Mouse (Mus musculus) hindbrain, embryonic 15.5 days (tissue): ENCODE results near the gene Snw1. TPM values are rescaled to one million over a fixed set of nuclear protein-coding genes. Genes with fewer than 3 reads are reported as not detected.

Experiments used
- ATAC-seq: fragments of 200-750 bp; cut with Nextera tagmentation; 2 replicates; pipeline ENCODE4 v1.8.0; 2017; ENCODE audit warnings: low read depth, moderate number of reproducible peaks, moderate TSS enrichment; ENCODE audit not compliant: low FRiP score
- H3K27ac ChIP-seq: fragments of 300-500 bp; sonication (generic); replicated peaks from 2 replicates; pipeline ENCODE4 v1.5.1; 2015; ENCODE audit warnings: mild to moderate bottlenecking, inconsistent platforms
- H3K27me3 ChIP-seq: fragments of 300-500 bp; sonication (generic); 2 replicates; pipeline ENCODE4 v1.6.1; 2015; ENCODE audit warnings: control low read depth, inconsistent platforms
- H3K36me3 ChIP-seq: fragments of 300-500 bp; sonication (generic); 2 replicates; pipeline ENCODE4 v1.6.1; 2015; ENCODE audit warnings: control low read depth, inconsistent platforms
- H3K4me1 ChIP-seq: fragments of 300-500 bp; sonication (generic); replicated peaks from 2 replicates; pipeline ENCODE4 v1.6.1; 2015; ENCODE audit warnings: control low read depth, inconsistent platforms
- H3K4me2 ChIP-seq: fragments of 300-500 bp; sonication (generic); 2 replicates; pipeline ENCODE4 v1.6.1; 2015; ENCODE audit warnings: moderate library complexity, mild to moderate bottlenecking, inconsistent platforms
- H3K4me3 ChIP-seq: fragments of 300-500 bp; sonication (generic); 2 replicates; pipeline ENCODE4 v1.5.1; 2015; ENCODE audit warnings: mild to moderate bottlenecking, inconsistent platforms
- H3K9ac ChIP-seq: fragments of 300-500 bp; sonication (generic); 2 replicates; pipeline ENCODE4 v1.6.1; 2015; ENCODE audit warnings: inconsistent platforms
- H3K9me3 ChIP-seq: fragments of 300-500 bp; sonication (generic); 2 replicates; pipeline ENCODE4 v1.6.1; 2016; ENCODE audit warnings: control low read depth, inconsistent platforms
- WGBS: fragments of 180-500 bp; shearing (Covaris S2); methylation state at CpG from one replicate; pipeline ENCODE4 v1.1.7; 2015; 5-methylcytosine and 5-hydroxymethylcytosine counted together
- polyA plus RNA-seq: library from polyadenylated mRNA; unstranded; fragments of >200 nt; fragmentation: Nextera tagmentation; extraction: Ambion mirVana; gene quantifications from 2 replicates; pipeline ENCODE4 v1.2.1, GENCODE M21; 2015

Snw1 gene
- polyA plus RNA-seq, 1 experiment from 2014 or later, result 103 TPM

DNA sequence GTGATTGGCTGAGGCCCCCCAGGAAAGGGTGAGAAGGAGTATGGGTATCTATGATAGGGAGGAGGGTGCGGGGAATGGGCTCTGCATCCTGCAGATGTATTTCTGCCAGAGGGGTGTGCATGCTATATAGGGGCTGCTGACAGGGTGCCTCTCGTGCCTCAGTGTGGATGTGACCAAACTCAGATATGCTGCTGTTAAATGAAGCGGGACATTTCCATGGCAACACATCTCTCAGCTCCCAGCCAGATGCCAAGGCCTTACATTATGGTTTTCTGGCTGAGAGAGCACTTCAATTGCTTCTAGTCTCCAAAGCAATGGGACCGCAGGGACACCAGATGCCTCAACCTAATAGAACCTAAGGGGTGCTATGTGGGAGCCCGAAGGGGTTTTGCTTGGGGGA lies 53.2 kb downstream of the Snw1 start:
- Histone ChIP-seq H3K36me3 (no peaks in the 10 kb centered on the region), H3K4me1 (peaks cover 14% of the 10 kb centered on the region), H3K9ac (no peak overlapping the region), H3K9me3 (no peaks in the 10 kb centered on the region), H3K4me2 (no peak overlapping the region), H3K27me3 (no peaks in the 10 kb centered on the region), H3K4me3 (no peak overlapping the region), H3K27ac (peak overlapping the region; percentile 79)
- peak; percentile 93 for ATAC-seq
- WGBS, result 24% methylated on average over 5 of the region's 5 CpGs

DNA sequence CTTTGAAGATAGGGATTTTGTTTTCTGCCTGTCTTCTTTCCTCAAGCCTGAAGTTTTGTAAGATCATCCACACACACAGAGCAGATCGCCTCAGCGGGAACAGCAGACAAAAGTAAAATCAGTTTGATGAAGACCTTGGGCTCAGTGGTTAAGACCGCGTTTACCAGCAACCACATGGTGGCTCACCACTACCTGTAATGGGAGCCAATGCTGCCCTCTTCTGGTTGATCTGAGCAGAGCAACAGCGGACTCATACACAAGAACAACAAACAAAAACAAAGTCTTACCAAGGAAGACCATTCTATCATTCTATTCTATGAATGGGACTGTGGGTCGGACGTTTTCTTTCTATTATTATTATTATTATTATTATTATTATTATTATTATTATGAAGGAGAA lies 55.4 kb downstream of the Snw1 start:
- Histone ChIP-seq H3K36me3 (no peaks in the 10 kb centered on the region), H3K4me3 (no peak overlapping the region), H3K4me1 (peaks cover 16% of the 10 kb centered on the region), H3K27me3 (no peaks in the 10 kb centered on the region), H3K4me2 (no peak overlapping the region), H3K9me3 (no peaks in the 10 kb centered on the region), H3K9ac (no peak overlapping the region), H3K27ac (no peak overlapping the region)
- WGBS, result 36% methylated on average over 7 of the region's 7 CpGs
- no peak for ATAC-seq

DNA sequence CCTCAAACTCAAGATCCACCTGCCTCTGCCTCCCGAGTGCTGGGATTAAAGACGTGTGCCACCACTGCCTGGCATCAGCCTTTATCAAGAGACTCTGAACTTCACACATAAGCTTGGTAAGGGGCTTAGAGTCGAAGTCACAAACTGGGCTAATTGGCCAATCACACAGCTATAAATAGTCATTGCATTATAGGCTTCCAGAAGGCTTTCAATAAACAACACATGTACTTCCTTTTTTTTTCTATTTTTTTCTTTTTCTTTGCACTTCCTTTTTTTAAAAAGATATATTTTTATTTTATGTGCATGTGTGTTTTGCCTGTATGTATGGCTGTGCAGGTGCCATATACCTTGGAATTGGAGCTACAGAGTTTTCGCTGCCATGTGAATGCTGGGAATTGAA lies 56.7 kb downstream of the Snw1 start:
- no peaks in the 10 kb centered on the region for H3K9me3 ChIP-seq
- 74% methylated on average over 4 of the region's 4 CpGs for WGBS
- no peak for ATAC-seq

DNA sequence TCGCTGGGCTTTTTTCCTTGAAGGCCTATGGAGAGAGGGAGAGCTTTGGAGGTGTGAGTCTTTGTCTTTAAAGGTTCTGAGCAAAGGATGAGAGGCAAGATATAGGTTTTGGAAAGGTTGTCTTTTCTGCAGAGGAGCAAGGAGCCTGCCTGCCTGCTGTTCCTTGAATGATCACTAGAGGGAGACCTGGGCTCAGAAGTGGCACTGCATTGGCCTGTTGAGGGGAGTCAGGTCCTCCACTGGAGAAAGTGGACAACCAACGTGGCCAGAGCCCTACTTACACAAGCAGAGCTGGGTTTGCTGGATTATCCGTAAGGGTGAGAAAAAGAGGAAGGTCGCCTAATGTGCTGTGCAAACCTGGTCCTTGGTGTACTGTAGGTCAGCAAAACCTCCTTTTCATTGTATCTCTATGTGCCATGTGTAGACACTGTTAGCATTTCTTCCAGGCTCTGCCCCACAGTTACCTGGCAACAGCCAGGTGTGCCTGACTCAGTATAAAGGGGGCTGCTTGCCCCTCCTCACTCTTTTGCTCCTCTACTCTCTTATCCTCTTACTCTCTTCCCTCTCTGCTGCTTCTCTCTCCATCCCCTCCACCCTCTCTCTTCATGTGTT lies 58.8 kb downstream of the Snw1 start:
- no peak overlapping the region for H3K9ac ChIP-seq
- H3K4me1 ChIP-seq, result 0 out of 2 replicates have a peak, but pooled peaks cover 2% of the 10 kb centered on the region
- H3K4me2 ChIP-seq, result no peak overlapping the region
- H3K36me3 ChIP-seq, result no peaks in the 10 kb centered on the region
- no peak overlapping the region for H3K27ac ChIP-seq
- H3K27me3 ChIP-seq, result no peaks in the 10 kb centered on the region
- WGBS, result 24% methylated on average over 4 of the region's 4 CpGs
- no peak overlapping the region for H3K4me3 ChIP-seq
- peak; percentile 65 for ATAC-seq
- no peaks in the 10 kb centered on the region for H3K9me3 ChIP-seq

More for the DNA sequence above, 56.7 kb downstream of the Snw1 start:
- H3K27me3 ChIP-seq, result no peaks in the 10 kb centered on the region
- H3K36me3 ChIP-seq, result no peaks in the 10 kb centered on the region
- H3K9ac ChIP-seq, result no peak overlapping the region
- H3K4me3 ChIP-seq, result no peak overlapping the region
- H3K27ac ChIP-seq, result no peak overlapping the region
- H3K4me2 ChIP-seq, result no peak overlapping the region
- H3K4me1 ChIP-seq, result peaks cover 16% of the 10 kb centered on the region

DNA sequence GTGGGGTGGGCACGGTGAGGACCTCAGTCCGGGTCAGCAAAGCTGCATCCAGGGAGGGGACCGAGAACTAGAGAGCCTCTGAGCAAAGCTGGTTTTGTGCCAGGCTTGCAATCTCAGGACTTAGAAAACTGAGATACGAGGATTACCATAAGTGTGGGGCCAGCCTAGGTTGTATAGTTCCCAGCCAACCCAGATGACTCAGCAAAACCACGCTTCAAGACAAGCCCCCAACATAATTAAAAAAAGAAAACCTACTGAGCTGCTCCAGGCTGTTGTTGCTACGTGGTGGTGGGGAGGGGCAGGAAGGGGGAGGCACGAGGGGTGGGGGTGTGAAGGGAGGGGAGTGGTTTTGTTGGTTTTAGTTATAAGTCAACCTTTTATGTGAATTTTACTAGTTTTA lies 61.1 kb downstream of the Snw1 start:
- Histone ChIP-seq H3K9me3 (no peaks in the 10 kb centered on the region), H3K9ac (no peak overlapping the region), H3K4me1 (0 out of 2 replicates have a peak, but pooled peaks cover 2% of the 10 kb centered on the region), H3K27me3 (no peaks in the 10 kb centered on the region), H3K27ac (no peak overlapping the region), H3K36me3 (no peaks in the 10 kb centered on the region), H3K4me2 (no peak overlapping the region), H3K4me3 (no peak overlapping the region)
- no peak for ATAC-seq
- WGBS, result 69% methylated on average over 7 of the region's 7 CpGs

DNA sequence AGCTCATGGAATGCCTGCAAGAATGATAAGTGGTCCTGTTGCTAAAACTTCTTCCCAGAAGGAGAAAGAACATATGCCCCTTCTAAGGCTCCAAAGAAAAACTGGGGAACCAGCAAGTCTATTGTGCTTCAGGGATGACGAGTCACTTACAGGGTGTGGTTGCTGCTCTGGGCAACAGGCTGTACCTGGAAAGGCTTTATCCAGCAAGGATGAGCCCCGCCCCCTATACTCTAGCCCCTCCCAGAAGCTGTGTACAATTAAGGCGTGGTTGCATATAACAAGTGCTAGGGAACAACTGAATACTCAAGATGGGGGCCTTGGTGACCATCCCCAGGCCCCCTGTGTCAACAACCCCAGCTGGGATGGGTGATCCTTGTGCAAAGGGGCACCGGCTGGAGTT lies 63.0 kb downstream of the Snw1 start:
- no peak overlapping the region for H3K4me2 ChIP-seq
- no peak overlapping the region for H3K4me3 ChIP-seq
- ATAC-seq, result no peak
- no peak overlapping the region for H3K27ac ChIP-seq
- 82% methylated on average over 4 of the region's 4 CpGs for WGBS
- no peak overlapping the region for H3K9ac ChIP-seq
- H3K4me1 ChIP-seq, result 0 out of 2 replicates have a peak, but pooled peaks cover 2% of the 10 kb centered on the region
- H3K27me3 ChIP-seq, result no peaks in the 10 kb centered on the region
- H3K36me3 ChIP-seq, result no peaks in the 10 kb centered on the region
- H3K9me3 ChIP-seq, result no peaks in the 10 kb centered on the region

DNA sequence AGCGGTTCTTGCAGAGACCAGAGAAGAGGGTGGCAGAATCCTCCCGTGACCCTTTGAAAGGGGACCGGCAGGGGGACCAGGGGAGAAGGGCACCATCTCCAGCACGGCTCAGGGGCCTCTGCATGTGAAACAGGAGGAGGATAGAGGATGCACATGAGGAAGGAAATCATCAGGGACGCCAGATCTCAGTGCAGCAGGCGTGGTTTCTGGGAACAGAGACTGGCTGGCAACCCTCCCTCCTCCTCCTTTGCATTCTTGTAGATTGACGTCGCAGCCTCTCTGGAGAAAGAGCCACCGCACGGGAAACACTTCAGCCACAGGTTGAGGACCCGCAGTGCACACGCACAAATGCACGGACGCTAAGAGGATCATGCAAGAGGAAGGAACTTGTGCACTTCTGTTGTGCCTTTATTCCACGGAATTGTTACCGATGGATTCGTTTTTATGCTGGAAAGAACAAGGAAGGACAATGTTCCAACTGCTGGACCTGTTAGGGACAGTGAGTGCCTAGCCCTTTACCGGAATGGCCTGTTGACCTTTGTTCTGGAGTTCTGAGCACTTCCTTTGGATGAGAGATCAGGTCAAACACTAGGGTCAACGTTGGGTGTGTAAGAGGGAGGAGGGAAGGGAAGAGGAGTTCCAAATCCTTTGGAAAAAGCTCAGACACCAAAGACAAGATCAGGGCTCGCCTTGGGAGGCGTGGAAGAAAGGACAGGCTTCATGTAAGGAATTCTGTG lies 64.0 kb downstream of the Snw1 start:
- H3K27ac ChIP-seq, result no peak overlapping the region
- H3K4me1 ChIP-seq, result no peaks in the 10 kb centered on the region
- H3K4me2 ChIP-seq, result 0 out of 2 replicates have a peak overlapping the region, but pooled peaks have one; percentile 20
- H3K9ac ChIP-seq, result no peak overlapping the region
- 44% methylated on average over 21 of the region's 21 CpGs for WGBS
- no peaks in the 10 kb centered on the region for H3K9me3 ChIP-seq
- H3K27me3 ChIP-seq, result no peaks in the 10 kb centered on the region
- no peak for ATAC-seq
- H3K36me3 ChIP-seq, result no peaks in the 10 kb centered on the region
- no peak overlapping the region for H3K4me3 ChIP-seq

DNA sequence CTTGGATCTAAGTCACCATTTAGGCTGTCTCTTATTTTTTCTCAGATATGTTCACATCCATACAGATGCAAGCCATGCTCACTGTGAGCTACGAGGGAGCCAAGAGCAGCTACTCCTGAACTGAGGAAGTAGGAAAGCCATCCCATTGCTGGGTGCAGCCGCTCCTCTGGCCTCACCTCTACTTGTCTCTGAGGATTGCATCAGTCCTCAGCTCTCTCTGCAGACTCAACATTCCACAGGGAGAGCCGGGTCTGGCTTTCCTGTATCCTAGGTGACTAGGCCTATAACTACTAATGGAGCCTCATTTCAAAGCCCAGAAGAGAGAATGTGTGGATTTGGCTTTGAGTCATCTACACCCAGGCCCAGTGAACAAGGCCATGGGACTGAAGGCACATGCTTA lies 66.4 kb downstream of the Snw1 start:
- H3K4me3 ChIP-seq, result no peak overlapping the region
- H3K27ac ChIP-seq, result no peak overlapping the region
- 79% methylated on average over 3 of the region's 3 CpGs for WGBS
- no peaks in the 10 kb centered on the region for H3K27me3 ChIP-seq
- no peaks in the 10 kb centered on the region for H3K4me1 ChIP-seq
- no peaks in the 10 kb centered on the region for H3K9me3 ChIP-seq
- H3K9ac ChIP-seq, result no peak overlapping the region
- no peak for ATAC-seq
- no peak overlapping the region for H3K4me2 ChIP-seq
- no peaks in the 10 kb centered on the region for H3K36me3 ChIP-seq

DNA sequence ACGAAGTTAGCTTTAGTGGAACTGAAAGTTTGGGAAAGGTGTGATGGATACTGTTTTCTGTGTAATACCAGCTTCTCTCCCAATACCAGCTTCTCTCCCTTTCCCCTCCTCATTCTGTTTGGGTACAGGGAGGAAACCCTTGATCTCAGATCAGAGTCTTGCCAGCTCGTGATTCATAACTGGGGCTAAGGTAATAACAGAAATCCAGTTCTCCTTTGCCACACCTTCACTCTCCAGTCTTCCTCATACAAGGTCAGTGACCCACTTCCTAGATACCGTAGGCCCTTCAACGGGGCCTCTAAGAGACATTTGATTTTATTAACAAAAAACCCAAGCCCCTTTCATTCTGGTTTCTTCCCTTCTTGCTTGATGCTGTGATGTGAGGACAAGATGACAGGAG lies 66.9 kb downstream of the Snw1 start:
- ATAC-seq, result no peak
- H3K4me3 ChIP-seq, result no peak overlapping the region
- WGBS, result 91% methylated on average over 4 of the region's 4 CpGs

DNA sequence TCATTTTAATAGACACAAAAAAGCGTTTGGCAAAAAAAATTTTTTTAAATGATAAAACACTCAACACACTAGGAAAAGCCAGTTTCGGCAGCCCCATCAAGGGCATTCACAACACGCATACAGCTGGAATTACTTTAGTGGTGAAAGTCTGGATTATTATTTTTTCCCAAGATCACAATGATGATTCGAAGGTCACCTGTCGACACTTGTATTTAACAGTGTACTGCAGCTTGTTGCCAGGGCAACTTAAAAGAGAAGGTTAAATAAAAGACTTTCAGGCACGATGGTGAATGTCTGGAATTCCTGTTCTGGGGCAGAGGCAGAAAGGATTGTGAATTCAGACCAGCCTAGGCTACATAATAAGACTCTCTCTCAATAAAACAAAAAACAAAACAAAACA lies 70.2 kb downstream of the Snw1 start:
- no peaks in the 10 kb centered on the region for H3K4me1 ChIP-seq
- no peaks in the 10 kb centered on the region for H3K27me3 ChIP-seq
- ATAC-seq, result no peak
- H3K27ac ChIP-seq, result no peak overlapping the region
- 58% methylated on average over 6 of the region's 6 CpGs for WGBS
- no peak overlapping the region for H3K4me2 ChIP-seq
- H3K9ac ChIP-seq, result no peak overlapping the region
- H3K9me3 ChIP-seq, result no peaks in the 10 kb centered on the region
- no peak overlapping the region for H3K4me3 ChIP-seq
- no peaks in the 10 kb centered on the region for H3K36me3 ChIP-seq

More for the DNA sequence above, 66.9 kb downstream of the Snw1 start:
- Histone ChIP-seq H3K4me1 (no peaks in the 10 kb centered on the region), H3K4me2 (no peak overlapping the region), H3K36me3 (no peaks in the 10 kb centered on the region), H3K9ac (no peak overlapping the region), H3K27ac (no peak overlapping the region), H3K9me3 (no peaks in the 10 kb centered on the region), H3K27me3 (no peaks in the 10 kb centered on the region)

DNA sequence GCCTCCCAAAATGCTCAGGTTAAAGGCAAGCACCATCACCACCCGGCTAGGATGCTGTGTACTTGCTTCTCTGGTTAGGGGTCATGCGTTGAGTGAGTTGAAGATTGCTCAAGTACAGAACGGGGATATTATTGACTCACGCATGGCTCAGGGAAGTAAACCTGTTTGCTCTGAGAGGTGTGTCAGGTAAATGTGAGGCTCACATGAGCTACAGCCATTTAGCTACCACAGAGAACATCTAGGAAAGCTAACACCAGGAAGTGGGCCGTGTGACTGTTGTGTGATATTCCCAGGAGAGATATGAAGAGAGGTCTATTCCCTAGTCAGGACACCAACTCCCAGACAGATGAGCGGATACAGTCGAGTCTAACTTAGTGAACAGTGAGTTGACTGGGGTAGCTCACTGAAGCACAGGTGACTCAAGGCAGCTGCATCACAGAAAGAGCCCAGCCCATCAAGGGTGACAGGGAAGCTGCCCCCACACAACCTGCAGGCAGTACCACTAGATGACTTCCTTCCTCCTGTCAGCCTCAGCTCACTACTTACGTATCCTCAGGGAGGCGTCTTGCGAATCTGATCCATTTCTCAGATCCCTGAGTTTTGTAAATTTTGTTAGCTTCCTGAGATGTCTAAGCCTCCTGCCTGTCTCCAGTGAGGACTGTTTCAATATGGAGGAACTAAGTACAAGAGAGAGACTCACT lies 72.8 kb downstream of the Snw1 start:
- no peak overlapping the region for H3K9ac ChIP-seq
- no peak overlapping the region for H3K4me2 ChIP-seq
- no peak for ATAC-seq
- no peaks in the 10 kb centered on the region for H3K27me3 ChIP-seq
- no peak overlapping the region for H3K27ac ChIP-seq
- no peaks in the 10 kb centered on the region for H3K36me3 ChIP-seq
- no peak overlapping the region for H3K4me3 ChIP-seq
- H3K4me1 ChIP-seq, result no peaks in the 10 kb centered on the region
- H3K9me3 ChIP-seq, result no peaks in the 10 kb centered on the region
- 88% methylated on average over 10 of the region's 10 CpGs for WGBS
